Mouse (Mus musculus) embryo, embryonic 10.5 days (tissue): Measurements from ENCODE around the gene Fzd9.
A peak's percentile ranks its signal among the peaks of the same experiment; 100 is the strongest.

Experiments used
- DNase-seq: peaks from one replicate; pipeline ENCODE4 v3.0.0-alpha.2; 2015; ENCODE audit warnings: low spot score

Gene Fzd9

DNA sequence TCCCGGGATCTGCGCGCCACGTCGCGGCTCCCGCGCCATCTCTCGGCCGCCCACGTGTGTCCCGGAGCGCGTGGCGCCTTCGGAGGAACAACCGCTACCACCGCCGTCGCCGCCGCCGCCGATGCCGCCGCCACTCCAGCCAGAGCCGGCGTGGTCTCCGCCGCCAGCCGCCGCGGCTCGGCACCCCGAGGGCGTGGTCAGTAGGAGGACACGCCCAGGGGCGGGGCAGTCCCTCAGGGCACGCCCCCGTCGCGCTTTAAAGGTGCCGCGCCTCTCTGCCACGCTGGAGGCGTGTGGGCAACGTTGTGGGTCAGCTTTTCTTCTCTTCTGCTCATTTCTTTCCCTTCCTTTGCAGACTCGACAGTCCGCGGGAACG lies at the start of gene Fzd9:
Gene Fzd9 (minus strand): TSS at position 152 of the 376 bp plus-strand sequence.
- peak; percentile 95 for DNase-seq

DNA sequence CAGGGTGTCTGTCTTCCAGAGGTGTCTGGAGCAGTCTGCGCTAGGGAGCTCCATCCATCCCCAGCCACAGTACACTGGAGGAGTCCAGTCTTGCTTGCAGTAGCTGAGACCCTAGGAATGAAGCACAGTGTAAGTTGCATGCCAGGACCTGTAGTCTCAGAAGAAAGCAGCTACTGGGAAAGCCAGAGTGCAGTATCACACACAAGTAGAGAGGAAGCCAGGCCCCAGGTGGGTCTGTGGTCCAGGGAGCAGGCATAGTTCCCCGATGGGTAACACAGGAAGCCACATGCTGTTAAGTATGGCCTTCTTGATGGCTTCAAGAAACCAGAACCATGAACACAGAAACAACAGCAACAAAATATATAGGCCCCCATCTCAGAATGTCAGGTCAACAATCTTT lies 41.0 kb upstream of the Fzd9 start:
- DNase-seq: no peak

DNA sequence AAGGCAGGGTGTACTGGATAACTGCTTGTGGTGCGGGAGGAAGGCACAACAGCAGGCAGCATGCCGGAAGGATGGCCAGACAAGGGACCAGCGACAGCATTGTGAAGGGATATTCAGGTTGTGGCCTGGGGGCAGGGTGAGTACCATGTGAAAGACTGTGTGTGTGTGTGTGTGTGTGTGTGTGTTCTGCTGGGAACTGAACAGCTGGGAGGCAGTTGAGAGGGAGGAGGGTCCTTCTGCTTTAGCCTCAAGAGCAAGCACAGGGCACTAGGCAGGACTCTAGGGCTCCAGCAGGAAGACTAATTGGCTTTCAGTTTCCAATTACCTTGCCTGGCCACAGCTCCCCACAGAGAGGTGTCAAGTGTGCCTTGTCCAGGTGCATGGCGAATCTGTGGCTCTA lies 40.2 kb upstream of the Fzd9 start:
- no peak for DNase-seq

GRCm38 (mm10) chr5:135290703-135291102 lies 39.7 kb upstream of the Fzd9 start:
- no peak for DNase-seq

- DNase-seq: no peak
Measured at GRCm38 (mm10) chr5:135286926-135287325, 35.9 kb upstream of the Fzd9 start.

- peak; percentile 90 for DNase-seq
Measured at GRCm38 (mm10) chr5:135286185-135286584, 35.2 kb upstream of the Fzd9 start.

DNA sequence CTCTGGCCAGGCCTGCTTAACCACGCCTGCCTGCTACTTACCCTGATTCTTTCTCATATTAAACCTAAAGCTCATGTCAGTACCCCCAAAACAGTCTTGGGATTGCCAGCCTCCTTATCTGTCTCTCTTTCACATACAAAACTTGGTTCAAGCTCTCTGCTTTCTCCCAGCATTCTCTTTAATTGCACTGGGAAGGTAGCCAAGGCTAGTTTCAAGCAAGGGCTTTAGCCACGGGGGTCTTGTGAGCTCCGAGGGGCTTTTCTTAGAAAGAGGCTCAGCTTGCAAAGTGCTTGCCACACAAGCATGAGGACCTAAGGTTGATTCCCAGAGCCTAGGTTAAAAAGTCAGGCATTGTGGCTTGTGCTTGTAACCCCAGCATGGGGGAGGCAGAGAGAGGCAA lies 34.2 kb upstream of the Fzd9 start:
- no peak for DNase-seq

DNA sequence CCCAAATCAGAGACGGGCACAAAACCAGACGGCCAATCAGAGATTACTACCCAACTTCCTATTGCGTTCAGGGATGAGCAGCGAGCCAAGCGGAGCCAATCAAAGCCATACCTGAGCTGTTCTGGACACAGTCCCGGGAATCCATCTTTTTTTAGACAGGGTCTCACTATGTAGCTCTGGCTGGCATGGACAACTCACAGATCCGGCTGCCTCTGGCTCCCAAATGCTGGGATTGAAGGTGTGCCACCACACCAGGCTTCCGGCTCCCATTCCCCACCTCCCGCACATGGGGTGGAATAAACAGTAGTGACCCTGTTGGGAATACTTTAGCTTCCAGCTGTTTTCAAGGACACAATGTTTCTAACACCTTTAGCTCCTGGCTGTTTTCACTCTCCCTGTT lies 29.2 kb upstream of the Fzd9 start:
- DNase-seq: no peak

GRCm38 (mm10) chr5:135276597-135276996 lies 25.6 kb upstream of the Fzd9 start:
- DNase-seq: peak; percentile 58

DNA sequence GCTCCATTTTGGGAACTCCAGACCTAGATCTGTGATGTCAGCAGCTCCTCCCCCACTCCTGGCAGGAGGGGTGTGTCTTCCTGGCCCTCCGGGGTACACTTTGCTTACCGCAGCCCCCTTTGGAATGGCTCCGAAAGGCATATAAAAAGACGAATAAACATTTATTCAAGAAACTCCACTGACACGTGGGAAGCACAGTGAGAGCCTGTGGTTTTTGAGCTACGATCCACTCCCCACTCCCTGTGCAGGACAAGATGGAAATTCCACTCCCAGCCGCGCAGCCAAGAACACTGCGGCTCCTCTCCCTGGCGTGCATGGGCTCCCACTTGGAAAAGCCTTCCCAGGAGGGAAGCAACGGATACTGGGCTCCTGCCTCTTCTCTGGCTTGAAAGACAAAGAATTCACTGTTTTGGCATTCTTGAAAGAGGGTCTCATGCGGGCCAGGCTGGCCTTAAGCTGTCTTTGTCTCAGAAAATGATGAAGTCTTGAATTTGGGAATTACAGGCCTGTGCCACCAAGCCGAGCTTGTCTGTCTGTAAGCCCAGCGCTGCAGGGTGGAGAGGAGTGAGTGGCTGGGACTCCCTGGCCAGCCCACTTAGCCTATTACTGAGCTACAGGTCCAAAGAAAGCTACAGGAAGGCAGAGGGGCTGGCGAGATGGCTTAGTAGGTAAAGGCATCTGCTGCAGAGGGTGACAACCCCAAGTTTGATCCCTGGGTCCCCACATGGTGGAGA lies 23.8 kb upstream of the Fzd9 start:
- DNase-seq: peak; percentile 54

DNA sequence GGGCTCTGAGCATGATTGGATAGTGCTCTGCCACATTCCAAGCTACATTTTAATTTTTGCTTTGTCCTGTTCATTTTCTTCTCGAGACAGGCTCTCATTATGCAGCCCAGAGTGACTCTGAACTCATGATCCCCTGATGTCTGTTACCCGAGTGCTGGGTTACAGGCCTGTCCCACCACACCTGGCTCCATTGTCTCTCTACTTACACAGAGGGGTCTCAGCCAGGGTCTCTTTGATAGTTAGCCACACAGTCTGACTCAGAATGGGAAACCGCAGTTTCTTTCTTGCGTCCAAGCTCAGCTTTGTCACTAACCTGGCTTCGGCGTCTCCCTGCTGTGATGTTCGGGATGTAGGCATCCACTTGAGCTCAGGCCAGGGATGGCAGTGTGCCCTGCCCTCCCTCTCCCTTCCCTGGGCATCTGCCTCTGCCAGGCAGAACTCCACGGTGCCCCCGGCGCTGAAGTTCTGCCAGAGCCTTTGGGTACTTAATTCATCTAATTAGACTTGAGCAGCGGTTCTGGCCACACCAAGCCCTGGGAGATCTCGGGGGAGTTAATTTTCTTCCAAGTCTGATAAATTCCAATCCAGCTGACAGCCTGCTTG lies 20.6 kb upstream of the Fzd9 start:
- DNase-seq: no peak

GRCm38 (mm10) chr5:135270361-135270760 lies 19.3 kb upstream of the Fzd9 start:
- no peak for DNase-seq

GRCm38 (mm10) chr5:135269451-135269850 lies 18.4 kb upstream of the Fzd9 start:
- DNase-seq: no peak

DNA sequence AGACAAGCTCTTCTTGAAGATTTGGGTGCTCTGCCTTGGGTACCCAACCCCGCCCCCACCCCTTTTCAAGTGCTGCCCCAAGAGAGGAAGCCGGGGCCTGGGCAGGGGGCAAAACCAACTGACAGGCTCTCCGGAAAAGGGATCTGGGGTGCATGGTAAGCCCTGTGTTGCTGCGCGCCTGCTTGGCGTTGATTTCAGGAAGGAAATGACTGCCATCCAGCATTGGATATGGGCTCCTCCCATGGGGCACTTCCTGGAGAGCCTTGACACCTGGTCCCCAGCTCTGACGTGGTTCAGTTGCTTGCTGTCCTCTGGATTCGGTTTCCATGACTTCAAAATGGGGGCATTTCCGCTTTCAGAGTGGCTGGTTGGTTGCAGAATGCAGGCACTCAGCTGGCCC lies 13.5 kb upstream of the Fzd9 start:
- peak; percentile 54 for DNase-seq

GRCm38 (mm10) chr5:135263866-135264503 lies 13.0 kb upstream of the Fzd9 start:
- peak; percentile 66 for DNase-seq

GRCm38 (mm10) chr5:135258280-135259150 lies 7.5 kb upstream of the Fzd9 start:
- peak; percentile 46 for DNase-seq

GRCm38 (mm10) chr5:135257559-135257958 lies 6.5 kb upstream of the Fzd9 start:
- DNase-seq: no peak

DNA sequence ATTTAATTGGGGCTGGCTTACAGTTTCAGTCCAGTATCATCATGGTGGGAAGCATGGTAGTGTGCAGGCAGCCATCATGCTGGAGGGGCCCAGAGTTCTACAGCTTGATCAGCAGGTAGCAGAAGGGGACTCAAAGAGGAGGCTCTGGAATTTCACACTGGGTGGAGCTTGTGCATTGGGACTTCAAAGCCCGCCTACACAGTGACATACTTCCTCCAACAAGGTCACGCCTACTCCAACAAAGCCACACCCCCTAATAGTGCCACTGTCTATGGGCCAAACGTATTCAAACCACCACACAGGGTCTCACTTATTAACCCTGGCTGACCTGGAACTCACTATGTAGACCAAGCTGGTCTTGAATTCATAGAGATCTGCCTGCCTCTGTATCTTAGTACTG lies 5.1 kb upstream of the Fzd9 start:
- no peak for DNase-seq

DNA sequence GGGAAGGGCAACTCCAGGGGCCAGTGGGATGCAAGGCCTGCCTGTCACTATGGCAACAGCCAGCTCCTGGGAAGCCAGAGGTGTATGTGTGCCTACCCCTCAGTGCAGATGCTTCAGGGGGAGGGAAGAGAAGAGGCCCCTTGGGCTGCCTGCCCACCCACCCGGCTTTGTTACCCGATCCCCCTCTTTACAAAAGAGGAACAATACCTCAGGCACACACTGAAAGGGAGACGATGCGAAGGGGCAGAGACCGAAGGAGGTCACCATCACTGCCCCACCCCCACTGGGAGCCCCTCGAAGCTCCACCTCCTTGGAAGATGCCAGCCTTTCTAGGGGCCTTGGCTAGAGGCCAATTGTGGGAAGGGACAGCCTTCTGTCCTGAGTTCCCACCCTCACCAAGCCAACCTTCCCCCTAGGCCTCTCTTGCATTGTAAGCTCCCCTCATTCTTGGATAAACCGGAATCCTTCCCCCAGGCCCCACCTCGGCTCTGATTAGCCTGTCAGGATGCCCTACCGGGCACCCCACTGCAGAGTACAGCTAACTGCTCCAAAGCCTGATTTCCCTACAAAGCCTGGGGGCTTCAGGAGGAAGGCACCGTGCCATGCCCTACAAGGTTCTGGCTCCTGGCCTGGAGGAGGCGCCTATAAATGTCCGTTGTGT lies 2.8 kb upstream of the Fzd9 start:
- peak; percentile 92 for DNase-seq

DNA sequence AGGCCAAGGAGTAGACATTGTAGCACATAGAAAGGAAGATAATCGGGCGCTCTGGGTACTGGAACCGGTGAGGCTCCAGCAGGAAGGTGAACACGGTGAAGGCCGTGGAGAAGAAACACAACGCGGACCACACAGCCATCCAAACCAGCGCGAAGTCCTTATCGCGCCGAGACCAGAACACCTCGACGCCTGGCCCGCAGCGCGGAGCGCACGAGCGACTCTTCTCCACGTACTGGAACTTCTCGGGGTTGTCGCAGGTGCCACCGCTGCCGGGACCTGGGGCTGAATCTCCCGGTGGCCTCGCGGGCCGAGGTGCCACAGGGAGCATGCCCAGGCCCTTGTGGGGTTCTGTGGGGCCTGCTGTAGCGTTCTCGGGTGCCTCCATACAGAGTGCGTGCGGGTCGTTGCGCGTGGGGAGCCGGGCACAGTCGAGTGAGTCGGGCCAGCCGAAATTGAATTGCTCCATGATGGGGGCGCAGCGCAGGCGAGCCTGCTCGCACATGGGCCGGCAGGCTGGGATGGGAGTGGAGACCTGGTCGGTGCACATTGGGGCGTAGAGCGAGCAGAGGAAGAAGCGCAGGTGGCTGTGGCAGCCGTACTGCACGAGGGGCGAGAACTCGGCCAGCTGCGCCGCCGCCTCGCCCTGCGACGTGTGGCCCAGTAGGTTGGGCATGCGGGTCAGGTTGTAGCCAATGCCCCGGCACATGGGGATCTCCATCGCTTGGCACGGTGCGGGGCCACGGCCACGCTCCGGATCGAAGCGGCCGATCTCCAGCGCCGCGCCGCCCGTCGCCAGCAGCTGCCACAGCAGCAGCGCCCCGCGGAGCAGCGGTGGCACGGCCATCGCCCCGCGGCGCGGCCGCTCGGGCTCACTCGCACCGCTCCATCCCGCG lies 598 bp downstream of the Fzd9 start:
- peak; percentile 38 for DNase-seq
